Mouse (Mus musculus) liver, adult 2 months (tissue): ENCODE data around the gene Sorbs1.

ENCODE experiments used
- CTCF ChIP-seq: fragments of 200-500 bp; IDR thresholded peaks from 2 replicates; pipeline ENCODE4 v1.5.1; 2011; ENCODE audit warnings: low read depth, low read length, control low read depth
- POLR2A ChIP-seq: fragments of 200-500 bp; IDR thresholded peaks from 2 replicates; pipeline ENCODE4 v1.6.1; 2011; ENCODE audit warnings: low read length, control low read depth; ENCODE audit not compliant: insufficient read depth; ENCODE audit errors: extremely low read depth

DNA sequence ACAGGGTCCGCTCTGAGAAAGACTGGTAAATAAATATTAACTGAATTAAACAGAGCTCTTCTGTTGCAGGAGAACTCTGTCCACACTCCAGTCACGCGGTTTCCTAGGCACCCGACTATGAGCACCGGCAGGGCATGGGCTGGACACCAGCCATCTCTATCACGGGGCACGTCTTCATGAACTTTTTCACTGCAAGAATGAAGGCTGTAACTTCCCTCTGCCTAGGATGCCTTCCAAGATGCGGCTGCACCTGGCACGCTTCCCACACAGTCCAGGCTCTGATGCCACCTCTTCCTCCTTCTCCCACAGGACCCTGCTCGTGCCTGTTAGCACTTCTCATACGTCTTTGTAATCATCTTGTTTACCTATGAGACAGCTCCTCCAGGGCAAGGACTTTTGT, 26.0 kb downstream of the Sorbs1 start:
- TF ChIP-seq POLR2A (no peak), CTCF (no peak)
